Mouse (Mus musculus): ENCODE results near the gene Ctso.

Ctso gene
- long read RNA-seq, experiment 1, transcript Ctso-201 (8 exons, 3,468 nt): major isoform, 105 of 114 reads
- long read RNA-seq, experiment 1, partial matches to known transcripts: 1 of 114 reads
- long read RNA-seq, experiment 1, other reads (novel, unspliced or antisense): 2 of 114 reads
- long read RNA-seq, experiment 2, transcript Ctso-201 (8 exons, 3,468 nt): major isoform, 51 of 57 reads
- long read RNA-seq, experiment 2, partial matches to known transcripts: 3 of 57 reads
- long read RNA-seq, experiment 2, other reads (novel, unspliced or antisense): 0 of 57 reads

- intact Hi-C loops (cut with DNase I): loop anchor here (10.0 kb wide), 1 partner anchor 92 kb away; no protein-coding TSS in a partner anchor
These were observed at the start of gene Ctso for GRCm38 (mm10) chr3:81932141-81933101. Gene Ctso, plus strand, starts transcription at chr3:81932601.

- intact Hi-C loops (cut with DNase I): no loop called here
These were observed 48.5 kb upstream of the Ctso start for GRCm38 (mm10) chr3:81883916-81884315.

GRCm38 (mm10) chr3:81885566-81885965 is 46.8 kb upstream of the Ctso start:
- intact Hi-C loops (cut with DNase I): no loop called here

GRCm38 (mm10) chr3:81889137-81889536 is 43.3 kb upstream of the Ctso start:
- intact Hi-C loops (cut with DNase I): no loop called here

- intact Hi-C loops (cut with DNase I): no loop called here
These were observed 21.9 kb upstream of the Ctso start for GRCm38 (mm10) chr3:81910286-81911036.

GRCm38 (mm10) chr3:81916030-81916686 is 16.2 kb upstream of the Ctso start:
- intact Hi-C loops (cut with DNase I): no loop called here

- intact Hi-C loops (cut with DNase I): no loop called here
These were observed 15.0 kb upstream of the Ctso start for GRCm38 (mm10) chr3:81917354-81917935.

GRCm38 (mm10) chr3:81918215-81918614 is 14.2 kb upstream of the Ctso start:
- intact Hi-C loops (cut with DNase I): no loop called here

- intact Hi-C loops (cut with DNase I): loop anchor here (5.0 to 10.0 kb wide), 2 partner anchors 132 to 1845 kb away; no protein-coding TSS in a partner anchor
These were observed 12.7 kb upstream of the Ctso start for GRCm38 (mm10) chr3:81919681-81920080.

GRCm38 (mm10) chr3:81922910-81923309 is 9.5 kb upstream of the Ctso start:
- intact Hi-C loops (cut with DNase I): loop anchor here (5.0 to 10.0 kb wide), 2 partner anchors 136 to 1848 kb away; no protein-coding TSS in a partner anchor

GRCm38 (mm10) chr3:81924931-81925330 is 7.5 kb upstream of the Ctso start:
- intact Hi-C loops (cut with DNase I): loop anchor here (2.0 to 10.0 kb wide), 5 partner anchors 138 to 1850 kb away; no protein-coding TSS in a partner anchor

- intact Hi-C loops (cut with DNase I): loop anchor here (2.0 to 10.0 kb wide), 4 partner anchors 629 to 1851 kb away; no protein-coding TSS in a partner anchor
These were observed 6.5 kb upstream of the Ctso start for GRCm38 (mm10) chr3:81925856-81926255.

- intact Hi-C loops (cut with DNase I): loop anchor here (5.0 to 10.0 kb wide), 3 partner anchors 630 to 1852 kb away; no protein-coding TSS in a partner anchor
These were observed 5.6 kb upstream of the Ctso start for GRCm38 (mm10) chr3:81926764-81927325.

GRCm38 (mm10) chr3:81929073-81929472 is 3.3 kb upstream of the Ctso start:
- intact Hi-C loops (cut with DNase I): loop anchor here (5.0 to 10.0 kb wide), 3 partner anchors 632 to 1854 kb away; no protein-coding TSS in a partner anchor

GRCm38 (mm10) chr3:81931695-81932094 is 706 bp upstream of the Ctso start:
- intact Hi-C loops (cut with DNase I): loop anchor here (10.0 kb wide), 1 partner anchor 93 kb away; no protein-coding TSS in a partner anchor

GRCm38 (mm10) chr3:81933348-81933747 is 947 bp downstream of the Ctso start:
- intact Hi-C loops (cut with DNase I): loop anchor here (10.0 kb wide), 1 partner anchor 91 kb away; no protein-coding TSS in a partner anchor

- intact Hi-C loops (cut with DNase I): loop anchor here (5.0 to 10.0 kb wide), 3 partner anchors 48 to 418 kb away; partner anchors contain the start of gene Map9
These were observed 6.5 kb downstream of the Ctso start for GRCm38 (mm10) chr3:81938924-81939323.

GRCm38 (mm10) chr3:81942341-81942740 is 9.9 kb downstream of the Ctso start:
- intact Hi-C loops (cut with DNase I): no loop called here

GRCm38 (mm10) chr3:81943097-81943496 is 10.7 kb downstream of the Ctso start:
- intact Hi-C loops (cut with DNase I): no loop called here
